Mouse (Mus musculus): ENCODE measurements around the gene Slc7a1.

DNA sequence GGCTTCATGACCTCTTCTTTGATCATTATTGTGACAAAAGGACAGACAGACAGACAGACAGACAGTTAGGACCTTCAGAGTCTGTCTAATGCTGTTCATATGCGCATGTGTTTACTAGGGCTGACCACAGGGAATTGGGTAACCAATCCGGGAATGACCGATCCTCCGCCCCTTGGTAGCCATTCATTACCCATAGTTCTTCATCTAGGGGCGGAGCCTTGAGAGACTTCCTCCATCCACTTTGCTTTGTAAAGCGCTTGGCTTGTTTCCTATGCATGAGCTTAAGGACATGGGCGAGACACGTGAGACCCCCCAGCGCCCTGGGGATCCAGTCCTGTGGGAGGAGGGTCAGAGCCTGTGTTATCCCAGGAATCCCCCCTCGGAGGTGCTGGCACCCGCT lies 96.7 kb downstream of the Slc7a1 start:
- TF ChIP-seq CTCF (IDR thresholded peaks at IDR 0.05; ENCODE audit: extremely low read depth, insufficient read depth, insufficient read length, insufficient replicate concordance): no peak
- no peak for TF ChIP-seq POLR2A (IDR thresholded peaks at IDR 0.05; ENCODE audit: low read depth, low read length)

Data from spleen, adult 2 months (tissue).